Mouse (Mus musculus) stomach, adult 2 months (tissue): ENCODE measurements around the gene Pcx. TPM values are rescaled to one million over a fixed set of nuclear protein-coding genes. Genes with fewer than 3 reads are reported as not detected.

Source experiments
- polyA plus RNA-seq: library from polyadenylated mRNA; depleted of rRNA; stranded (reverse); fragments of >200 nt; gene quantifications from 2 replicates; pipeline ENCODE4 v1.2.3, GENCODE M21; 2012; rRNA removed

The Pcx gene
- polyA plus RNA-seq: 40.8 and 40.9 TPM in 2 replicates

DNA sequence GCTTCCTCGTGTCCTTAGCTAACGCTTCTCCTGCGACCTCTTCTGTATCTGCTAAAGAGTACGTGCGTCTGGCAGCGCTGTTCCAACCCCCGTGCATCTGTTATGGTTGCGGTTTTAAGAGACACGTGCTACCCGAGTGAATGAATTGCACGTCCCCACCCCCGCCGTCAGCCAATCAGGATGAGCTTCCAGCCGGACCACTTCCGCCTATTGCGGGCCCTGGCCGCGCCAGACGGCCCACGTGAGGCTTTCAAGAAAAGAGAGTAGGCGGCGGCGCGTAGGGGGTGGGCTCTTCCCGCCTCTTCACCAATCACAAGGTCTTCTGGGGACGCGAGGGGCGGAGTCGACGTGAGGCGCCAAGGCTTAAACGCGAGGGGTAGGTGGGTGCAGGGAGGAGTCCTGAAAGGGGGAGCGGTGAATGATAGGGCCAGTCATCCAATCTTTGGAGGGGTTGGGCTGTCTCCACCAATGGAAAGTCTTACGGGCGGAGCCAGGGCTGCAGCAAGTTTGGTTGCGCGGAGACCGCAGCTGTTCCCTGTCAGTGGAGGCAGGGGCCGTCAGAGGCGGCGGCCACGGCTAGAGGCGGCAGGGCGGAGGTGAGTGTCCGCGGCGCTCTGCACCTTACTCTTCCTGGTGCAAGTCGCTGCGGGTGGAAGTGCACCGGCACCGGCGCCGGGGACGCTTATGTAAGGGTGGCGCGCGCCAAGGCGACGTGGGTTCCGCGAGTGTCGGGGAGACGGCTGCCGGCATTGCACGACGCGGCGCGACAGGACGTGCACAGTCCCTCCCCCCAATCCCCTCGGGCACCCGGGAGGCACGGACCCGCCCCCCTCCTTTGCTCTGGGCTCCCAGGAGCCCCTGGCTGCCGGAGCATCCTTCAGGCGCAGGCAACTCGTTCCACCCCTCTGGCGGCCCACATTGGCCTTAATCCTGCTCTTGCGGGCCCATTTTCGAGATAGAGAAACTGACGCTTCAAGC is at the start of gene Pcx:
Gene Pcx (plus strand): TSS at position 487 of the 978 bp plus-strand sequence.

DNA sequence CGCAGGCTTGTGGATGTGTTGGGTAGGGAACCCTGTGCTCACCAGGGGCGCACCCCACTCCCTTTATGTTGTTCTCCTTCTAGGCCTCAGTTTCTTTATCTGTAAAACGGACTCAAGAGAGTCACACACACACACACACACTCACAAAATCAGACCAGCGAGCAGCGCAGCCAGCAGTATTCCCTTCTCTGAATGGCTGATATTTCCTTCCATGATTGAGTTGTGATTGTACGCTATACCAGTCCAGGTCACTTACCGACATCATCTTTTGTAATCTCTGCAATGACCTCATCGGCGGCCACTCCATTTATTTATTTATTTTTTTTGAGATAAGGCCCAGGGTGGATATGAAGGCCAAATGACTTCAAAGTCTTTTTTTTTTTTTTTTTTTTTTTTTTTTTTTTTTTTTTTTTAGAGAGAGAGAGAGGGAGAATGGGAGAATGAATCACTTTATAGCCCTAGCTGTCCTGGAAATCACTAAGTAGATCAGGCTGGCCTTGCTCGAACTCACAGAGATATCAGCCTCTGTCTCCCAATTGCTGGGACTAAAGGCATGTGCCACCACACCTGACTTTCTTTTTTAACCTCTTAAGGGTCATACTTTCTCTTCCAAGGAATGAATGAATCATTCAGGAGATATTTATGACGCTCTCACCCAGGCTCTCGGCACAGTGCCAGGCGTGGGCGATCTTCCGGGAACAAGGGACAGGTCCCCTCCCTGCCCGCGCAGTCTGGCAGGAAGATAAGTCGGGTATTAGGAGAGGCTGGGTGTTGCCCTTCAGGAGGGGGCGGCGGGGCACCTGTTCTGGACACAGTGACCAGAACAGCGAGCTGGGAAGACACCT is 32.7 kb upstream of the Pcx start, which contains the start of gene Syt12:
Gene Syt12 (minus strand): TSS at position 103 of the 845 bp plus-strand sequence.

DNA sequence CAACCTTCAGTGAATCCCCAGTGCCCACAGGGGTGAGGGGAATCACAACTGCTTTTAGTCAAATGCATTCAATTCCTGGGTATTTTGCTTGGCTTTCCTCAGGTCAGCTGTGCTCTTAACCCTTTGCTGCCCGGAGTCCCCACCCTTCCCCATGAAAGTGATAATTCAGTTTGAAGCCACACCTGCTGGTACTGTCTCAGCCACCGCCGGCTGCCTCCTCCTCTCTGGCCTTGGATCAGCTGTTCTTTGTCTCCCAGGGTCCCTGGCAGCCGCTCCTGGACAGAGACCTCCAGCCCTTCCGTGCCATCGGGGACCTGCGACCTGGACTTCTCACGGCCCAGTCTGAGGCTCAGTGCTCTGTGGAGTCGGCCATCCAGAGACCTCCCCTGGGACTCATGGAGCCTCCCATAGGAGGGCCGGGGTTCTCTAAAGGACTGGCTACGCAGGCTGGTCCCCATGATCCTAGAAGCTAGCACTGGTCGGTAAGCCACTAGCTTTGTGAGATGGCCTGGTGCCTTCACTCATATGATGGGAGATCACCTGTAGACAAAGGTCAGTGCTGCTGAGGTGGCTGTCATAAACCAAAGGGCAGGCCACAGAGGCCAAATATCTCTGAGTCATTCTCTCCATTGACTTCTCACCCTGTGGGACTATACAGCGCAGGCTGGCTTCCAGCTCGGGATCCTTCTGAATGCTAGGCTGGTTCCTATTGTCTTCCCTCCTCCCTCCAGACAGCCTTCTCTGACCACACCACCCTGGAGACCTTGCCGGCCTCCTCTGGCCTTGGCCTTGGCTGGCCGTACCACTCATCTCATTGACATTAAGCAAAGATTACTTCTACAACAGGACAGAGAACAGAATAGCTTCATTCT is 12.0 kb upstream of the Pcx start, which contains the start of gene 2010003K11Rik:
Gene 2010003K11Rik (minus strand): TSS at position 522 of the 872 bp plus-strand sequence.

DNA sequence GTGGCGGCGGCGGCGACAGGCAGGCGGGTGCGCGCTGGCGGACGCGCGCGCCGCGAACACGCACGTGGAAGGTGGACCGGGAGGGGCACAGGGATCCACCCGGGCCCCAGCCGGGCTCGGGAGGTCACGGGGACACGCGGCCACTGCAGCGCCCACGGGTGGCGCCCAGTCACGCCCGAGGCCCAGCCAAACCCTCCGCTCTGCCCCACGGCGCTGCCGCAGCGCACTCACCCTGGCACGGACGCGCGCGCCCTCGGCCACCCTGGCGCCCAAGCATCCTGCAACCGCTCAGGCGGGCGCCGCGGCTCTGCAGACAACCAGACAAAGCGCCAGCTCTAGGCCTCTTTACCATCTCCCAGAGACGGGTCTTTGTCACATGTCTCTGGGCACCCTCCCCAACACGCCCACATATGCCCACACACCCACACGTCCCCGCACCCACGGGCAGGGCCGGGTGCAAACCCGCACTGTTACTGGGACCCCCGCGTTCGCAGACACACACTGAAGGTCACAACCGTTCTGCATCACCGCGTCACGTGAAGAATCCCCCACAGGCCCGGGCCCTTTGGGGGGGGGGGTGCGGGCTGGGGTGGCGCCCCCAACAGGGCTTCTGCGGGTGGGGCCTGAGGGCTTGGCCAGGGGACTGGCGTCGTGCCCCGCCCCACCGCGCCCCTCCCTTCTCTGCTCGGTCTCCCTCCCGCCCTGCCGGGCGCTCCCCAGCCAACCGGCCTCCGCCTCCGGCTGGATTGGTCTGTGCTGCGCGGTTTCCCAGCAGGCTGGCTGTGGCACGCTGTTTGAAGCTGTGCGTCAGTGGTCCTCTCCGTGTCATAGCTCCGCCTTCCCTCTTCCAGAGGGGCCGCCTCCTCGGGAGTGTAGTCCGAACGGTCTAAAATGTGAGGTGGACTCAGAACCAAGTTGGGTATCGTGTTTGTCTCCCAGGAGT is 105.2 kb downstream of the Pcx start, which contains the start of gene Lrfn4:
Gene Lrfn4 (minus strand): TSS at position 517 of the 943 bp plus-strand sequence.

DNA sequence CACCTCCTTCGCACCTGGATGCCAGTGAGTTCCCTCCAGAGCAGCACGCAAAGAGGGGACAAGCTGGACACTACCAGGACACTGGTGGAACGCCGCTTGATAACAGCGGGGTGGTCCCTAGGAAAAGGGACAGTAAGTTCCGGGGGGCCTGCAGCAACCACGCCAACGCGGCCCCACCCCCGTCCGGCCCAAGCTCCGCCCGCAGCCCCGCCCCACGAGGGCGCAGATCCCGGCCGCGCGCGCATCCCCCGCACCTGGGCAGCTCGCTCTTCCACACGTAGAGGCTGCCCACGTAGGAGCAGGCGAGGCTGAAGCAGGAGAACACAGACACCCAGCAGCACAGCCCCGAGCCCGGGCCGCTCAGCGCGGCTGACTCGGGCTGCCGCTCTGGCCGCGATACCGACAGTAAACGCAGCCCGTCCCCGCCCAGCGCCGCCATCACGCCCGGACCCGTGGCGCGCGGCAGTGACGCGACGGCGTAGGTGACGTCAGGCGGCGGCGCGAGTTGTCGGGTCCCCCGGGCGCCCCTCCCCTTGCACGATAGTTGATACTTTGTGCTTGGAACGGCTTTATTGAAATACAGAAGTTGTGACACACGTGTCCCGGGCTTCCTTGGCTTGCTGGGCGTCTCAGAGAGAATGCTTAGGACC is 115.0 kb downstream of the Pcx start, which contains the start of gene Rce1:
Gene Rce1 (minus strand): TSS at position 463 of the 650 bp plus-strand sequence.

Other genes with a start within 250 kb of the Pcx start
- gene Ssh3, start 241.3 kb upstream of the Pcx start, polyA plus RNA-seq: 70.7 and 85.1 TPM in 2 replicates
- gene Ankrd13d, start 227.3 kb upstream of the Pcx start, polyA plus RNA-seq: 5.5 and 7.2 TPM in 2 replicates
- 54.8 and 71.4 TPM in 2 replicates for gene Grk2, start 204.2 kb upstream of the Pcx start, polyA plus RNA-seq
- 17.9 and 22.2 TPM in 2 replicates for gene Kdm2a, start 112.2 kb upstream of the Pcx start, polyA plus RNA-seq
- 17.8 and 35.6 TPM in 2 replicates for gene Rhod, start 71.0 kb upstream of the Pcx start, polyA plus RNA-seq
- gene Syt12, start 33.0 kb upstream of the Pcx start, polyA plus RNA-seq: 2.2 and 5.5 TPM in 2 replicates
- gene 2010003K11Rik, start 11.9 kb upstream of the Pcx start, polyA plus RNA-seq: 1.00 and 1.3 TPM in 2 replicates
- 22.4 and 32.7 TPM in 2 replicates for gene Lrfn4, start 105.2 kb downstream of the Pcx start, polyA plus RNA-seq
- gene Rce1, start 115.2 kb downstream of the Pcx start, polyA plus RNA-seq: 65.3 and 76.9 TPM in 2 replicates
- gene Gm960, start 188.2 kb downstream of the Pcx start, polyA plus RNA-seq: 0.28 TPM in 1 of 2 replicates, not detected in the other
- gene Sptbn2, start 200.7 kb downstream of the Pcx start, polyA plus RNA-seq: 2.7 and 2.8 TPM in 2 replicates
- gene Rbm4b, start 246.0 kb downstream of the Pcx start, polyA plus RNA-seq: 1.8 and 1.9 TPM in 2 replicates